Mouse (Mus musculus): ENCODE results near the gene Polrmt. TPM values are rescaled to one million over a fixed set of nuclear protein-coding genes. Genes with fewer than 3 reads are reported as not detected.

Gene Polrmt
- polyA plus RNA-seq, 2 experiments: 10.1 to 17.4 TPM

DNA sequence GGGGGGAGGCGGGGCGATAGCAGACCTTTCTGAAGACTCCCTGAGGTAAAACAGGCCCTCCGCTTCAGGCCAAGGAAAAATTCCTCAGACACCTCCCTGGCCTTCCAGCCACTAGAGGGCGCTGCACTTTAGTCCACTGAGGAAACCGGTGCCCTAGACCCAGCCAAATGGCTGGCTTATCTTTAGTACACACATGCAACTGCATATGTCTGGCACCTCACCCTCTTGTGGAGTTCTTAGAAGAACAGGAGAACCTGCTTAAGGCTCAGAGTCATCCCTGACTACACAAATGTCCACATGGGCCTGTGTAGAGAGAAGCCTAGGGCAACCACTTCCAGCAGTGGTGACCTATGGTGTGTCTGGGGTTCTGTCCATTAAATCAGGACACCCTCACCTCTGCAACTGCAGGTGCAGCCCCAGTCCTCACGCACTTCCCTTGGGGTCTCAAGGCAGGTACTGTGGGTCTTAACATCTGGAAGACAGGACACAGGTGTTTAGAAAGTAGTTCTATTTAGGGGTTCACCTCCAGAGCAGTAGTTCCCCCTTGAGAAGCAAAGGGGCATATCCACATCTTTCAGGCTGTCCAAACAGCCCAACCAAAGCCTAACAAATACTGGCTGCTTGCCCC is 33.8 kb downstream of the Polrmt start:
- H3K27ac ChIP-seq: peak overlapping the region; percentile 96
- DNase-seq (ENCODE audit: low read depth in 3 of 3, low spot score in 3 of 3) (peak; percentile 92 to 94 (median 94)), ATAC-seq (ENCODE audit: insufficient read depth) (peak; percentile 90)
- H3K4me3 ChIP-seq (ENCODE audit: insufficient read depth in 1 of 2, low read depth in 2 of 2, low read length in 2 of 2): peak overlapping the region in 1 of 2 experiments; percentile 5; a peak in 1 of 4 replicates
- peak overlapping the region; percentile 61 for H3K4me2 ChIP-seq (ENCODE audit: low read depth)
- H3K36me3 ChIP-seq (replicated peaks; ENCODE audit: control insufficient read depth, insufficient read depth, low read depth): peaks cover 53% of the 10 kb centered on the region
- peak overlapping the region; percentile 61 for H3K9ac ChIP-seq (replicated peaks)
- WGBS (ENCODE audit: insufficient replicate concordance): 16% methylated on average over 4 of the region's 6 CpGs
- H3K4me1 ChIP-seq (replicated peaks; ENCODE audit: control insufficient read depth in 2 of 2, insufficient read depth in 2 of 2, low read length in 1 of 2): peaks cover 13 to 27% of the 10 kb centered on the region in 2 experiments
- no peaks in the 10 kb centered on the region for H3K9me3 ChIP-seq (ENCODE audit: control insufficient read depth, low read length)
- peak; percentile 90 for TF ChIP-seq EP300 (IDR thresholded peaks at IDR 0.05; ENCODE audit: low read depth)
- peak; percentile 95 for TF ChIP-seq CTCF (IDR thresholded peaks at IDR 0.05; ENCODE audit: low read depth)
- peaks cover 31% of the 10 kb centered on the region for H3K27me3 ChIP-seq (ENCODE audit: control insufficient read depth, insufficient read depth, low read length)

DNA sequence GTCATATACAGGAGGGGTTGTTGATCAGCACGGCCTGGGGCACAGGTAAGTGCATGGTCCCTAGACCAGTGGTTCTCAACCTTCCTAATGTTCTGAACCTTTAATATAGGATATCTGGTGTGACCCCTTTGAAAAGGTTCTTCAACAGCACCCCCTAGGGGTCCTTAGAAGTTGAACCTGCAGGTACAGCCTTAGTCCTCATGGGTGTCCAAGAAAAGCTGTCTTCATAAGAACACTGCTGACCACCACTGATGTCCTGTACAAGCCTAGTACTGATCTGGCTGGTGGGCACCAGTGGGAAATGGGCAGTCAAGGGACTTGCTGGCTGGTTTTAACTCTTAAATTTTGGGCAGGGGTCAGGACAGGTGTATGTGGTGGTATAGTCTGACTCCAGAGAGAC is 34.4 kb downstream of the Polrmt start:
- Histone ChIP-seq H3K9me3 (ENCODE audit: control insufficient read depth, low read length) (no peaks in the 10 kb centered on the region), H3K27me3 (ENCODE audit: control insufficient read depth, insufficient read depth, low read length) (peaks cover 25% of the 10 kb centered on the region), H3K36me3 (replicated peaks; ENCODE audit: control insufficient read depth, insufficient read depth, low read depth) (peaks cover 59% of the 10 kb centered on the region), H3K4me3 (ENCODE audit: insufficient read depth in 1 of 2, low read depth in 2 of 2, low read length in 2 of 2) (no peak overlapping the region), H3K27ac (peak overlapping the region; percentile 73), H3K9ac (replicated peaks) (no peak overlapping the region), H3K4me2 (ENCODE audit: low read depth) (no peak overlapping the region; the same call in 1 of the 2 replicates), H3K4me1 (replicated peaks; ENCODE audit: control insufficient read depth in 2 of 2, insufficient read depth in 2 of 2, low read length in 1 of 2) (peaks cover 19 to 33% of the 10 kb centered on the region in 2 experiments)
- DNase-seq (ENCODE audit: low read depth in 3 of 3, low spot score in 3 of 3) (peak; percentile 47 to 68 (median 55)), ATAC-seq (ENCODE audit: insufficient read depth) (peak; percentile 38)
- 93% methylated on average over 1 of the region's 1 CpGs for WGBS (ENCODE audit: insufficient replicate concordance)
- TF ChIP-seq EP300 (IDR thresholded peaks at IDR 0.05; ENCODE audit: low read depth): no peak
- peak; percentile 52 for TF ChIP-seq CTCF (IDR thresholded peaks at IDR 0.05; ENCODE audit: low read depth)

DNA sequence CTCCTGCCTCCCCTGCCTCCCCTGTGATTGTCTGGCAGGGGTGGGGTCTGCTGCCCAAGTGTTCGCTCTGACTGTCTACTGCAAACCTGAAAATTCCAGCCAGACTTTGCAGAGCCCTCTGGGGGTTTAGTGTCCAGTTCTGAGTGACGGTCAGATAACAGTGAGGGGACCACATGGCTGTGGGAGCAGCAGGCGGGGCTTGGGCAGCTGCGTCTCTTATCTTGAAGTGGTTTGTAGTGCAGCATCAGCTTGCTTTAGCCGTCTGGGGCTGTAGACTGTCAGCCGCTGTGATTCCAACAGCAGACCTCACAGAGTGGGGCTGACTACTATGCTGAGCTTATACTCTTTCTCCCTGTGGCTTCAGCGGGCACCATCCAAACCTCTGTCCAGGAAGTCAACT is 37.1 kb downstream of the Polrmt start:
- ATAC-seq (ENCODE audit: insufficient read depth) (no peak), DNase-seq (ENCODE audit: low read depth in 3 of 3, low spot score in 3 of 3) (no peak)
- TF ChIP-seq CTCF (IDR thresholded peaks at IDR 0.05; ENCODE audit: low read depth): no peak
- no peak for TF ChIP-seq EP300 (IDR thresholded peaks at IDR 0.05; ENCODE audit: low read depth)
- peaks cover 27 to 48% of the 10 kb centered on the region in 2 experiments for H3K4me1 ChIP-seq (replicated peaks; ENCODE audit: control insufficient read depth in 2 of 2, insufficient read depth in 2 of 2, low read length in 1 of 2)
- no peak overlapping the region for H3K9ac ChIP-seq (replicated peaks)
- WGBS (ENCODE audit: insufficient replicate concordance): 36% methylated on average over 7 of the region's 7 CpGs
- H3K4me3 ChIP-seq (ENCODE audit: insufficient read depth in 1 of 2, low read depth in 2 of 2, low read length in 2 of 2): no peak overlapping the region
- no peak overlapping the region; the same call in 1 of the 2 replicates for H3K4me2 ChIP-seq (ENCODE audit: low read depth)
- H3K27ac ChIP-seq: no peak overlapping the region
- no peaks in the 10 kb centered on the region for H3K9me3 ChIP-seq (ENCODE audit: control insufficient read depth, low read length)
- peaks cover 68% of the 10 kb centered on the region for H3K36me3 ChIP-seq (replicated peaks; ENCODE audit: control insufficient read depth, insufficient read depth, low read depth)
- no peaks in the 10 kb centered on the region for H3K27me3 ChIP-seq (ENCODE audit: control insufficient read depth, insufficient read depth, low read length)

DNA sequence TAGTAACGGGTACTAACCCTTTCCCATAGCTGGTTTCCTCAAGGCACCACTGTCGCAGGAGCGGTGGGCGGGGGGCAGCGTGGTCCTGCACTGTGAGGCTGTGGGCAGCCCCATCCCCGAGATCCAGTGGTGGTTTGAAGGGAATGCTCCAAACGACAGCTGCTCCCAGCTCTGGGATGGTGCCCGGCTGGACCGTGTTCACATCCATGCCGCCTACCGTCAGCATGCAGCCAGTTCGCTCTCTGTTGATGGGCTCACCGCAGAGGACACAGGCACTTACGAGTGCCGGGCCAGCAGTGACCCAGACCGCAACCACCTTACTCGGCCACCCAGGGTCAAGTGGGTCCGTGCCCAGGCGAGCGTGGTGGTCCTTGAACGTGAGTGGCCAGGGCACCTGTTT is 37.7 kb downstream of the Polrmt start:
- WGBS (ENCODE audit: insufficient replicate concordance): 91% methylated on average over 21 of the region's 21 CpGs
- Histone ChIP-seq H3K27ac (no peak overlapping the region), H3K36me3 (replicated peaks; ENCODE audit: control insufficient read depth, insufficient read depth, low read depth) (peaks cover 68% of the 10 kb centered on the region), H3K4me1 (replicated peaks; ENCODE audit: control insufficient read depth in 2 of 2, insufficient read depth in 2 of 2, low read length in 1 of 2) (peaks cover 29 to 49% of the 10 kb centered on the region in 2 experiments), H3K9me3 (ENCODE audit: control insufficient read depth, low read length) (no peaks in the 10 kb centered on the region), H3K4me2 (ENCODE audit: low read depth) (peak overlapping the region; percentile 100; the same call in 1 of the 2 replicates), H3K27me3 (ENCODE audit: control insufficient read depth, insufficient read depth, low read length) (no peaks in the 10 kb centered on the region), H3K4me3 (ENCODE audit: insufficient read depth in 1 of 2, low read depth in 2 of 2, low read length in 2 of 2) (no peak overlapping the region), H3K9ac (replicated peaks) (no peak overlapping the region)
- TF ChIP-seq EP300 (IDR thresholded peaks at IDR 0.05; ENCODE audit: low read depth) (no peak), CTCF (IDR thresholded peaks at IDR 0.05; ENCODE audit: low read depth) (no peak)
- no peak for ATAC-seq (ENCODE audit: insufficient read depth)
- no peak for DNase-seq (ENCODE audit: low read depth in 3 of 3, low spot score in 3 of 3)

DNA sequence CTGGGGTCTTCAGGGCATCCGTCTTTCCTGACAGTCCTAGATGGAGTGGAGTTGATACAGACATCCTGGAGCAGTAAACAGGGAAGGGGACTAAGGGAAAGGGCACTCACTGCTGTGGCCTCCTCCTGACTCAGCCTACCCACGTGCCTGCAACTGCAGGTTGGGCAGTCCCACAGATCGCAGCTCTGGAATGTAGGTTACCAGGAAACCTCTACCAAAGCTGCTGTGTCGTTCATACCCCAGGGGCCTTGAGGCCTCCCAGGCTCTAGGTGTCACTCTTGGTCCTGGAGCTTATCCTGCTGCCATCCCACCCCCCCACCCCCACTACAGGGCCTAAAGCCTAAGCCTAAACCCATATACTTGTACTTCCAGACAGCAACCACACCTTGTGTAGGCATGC is 38.6 kb downstream of the Polrmt start:
- TF ChIP-seq CTCF (IDR thresholded peaks at IDR 0.05; ENCODE audit: low read depth): no peak
- no peak for TF ChIP-seq EP300 (IDR thresholded peaks at IDR 0.05; ENCODE audit: low read depth)
- Histone ChIP-seq H3K4me1 (replicated peaks; ENCODE audit: control insufficient read depth in 2 of 2, insufficient read depth in 2 of 2, low read length in 1 of 2) (peaks cover 26 to 42% of the 10 kb centered on the region in 2 experiments), H3K27me3 (ENCODE audit: control insufficient read depth, insufficient read depth, low read length) (no peaks in the 10 kb centered on the region), H3K27ac (peak overlapping the region; percentile 98), H3K4me3 (ENCODE audit: insufficient read depth in 1 of 2, low read depth in 2 of 2, low read length in 2 of 2) (peak overlapping the region; percentile 86 to 100; a peak in 3 of 4 replicates), H3K9ac (replicated peaks) (peak overlapping the region; percentile 19; the same call in 1 of the 2 replicates), H3K9me3 (ENCODE audit: control insufficient read depth, low read length) (no peaks in the 10 kb centered on the region), H3K36me3 (replicated peaks; ENCODE audit: control insufficient read depth, insufficient read depth, low read depth) (peaks cover 63% of the 10 kb centered on the region), H3K4me2 (ENCODE audit: low read depth) (peak overlapping the region; percentile 100)
- 55% methylated on average over 4 of the region's 4 CpGs for WGBS (ENCODE audit: insufficient replicate concordance)
- no peak for DNase-seq (ENCODE audit: low read depth in 3 of 3, low spot score in 3 of 3)
- no peak for ATAC-seq (ENCODE audit: insufficient read depth)
